Mouse (Mus musculus) heart, embryonic 14.5 days (tissue): Measurements from ENCODE around the gene Gm37240. TPM values are rescaled to one million over a fixed set of nuclear protein-coding genes. Genes with fewer than 3 reads are reported as not detected.

ENCODE experiments used
- ATAC-seq: fragments of 200-750 bp; cut with Nextera tagmentation; 2 replicates; pipeline ENCODE4 v1.8.0; 2017; ENCODE audit warnings: low read depth, moderate TSS enrichment; ENCODE audit not compliant: insufficient number of reproducible peaks, insufficient read depth, low FRiP score
- H3K27ac ChIP-seq, 2 experiments: fragments of 200-500 bp in 1 of 2; fragments of 300-500 bp in 1 of 2; sonication (generic) in 1 of 2; replicated peaks in 1 of 2; 2 replicates each; pipeline ENCODE4 v1.5.1; 2012 to 2014; ENCODE audit warnings: low read depth in 2 of 2, low read length in 2 of 2, control low read depth in 1 of 2, mild to moderate bottlenecking in 1 of 2, mixed read lengths in 1 of 2; ENCODE audit not compliant: control insufficient read depth in 1 of 2, insufficient read depth in 1 of 2
- H3K27me3 ChIP-seq: fragments of 300-500 bp; sonication (generic); 2 replicates; pipeline ENCODE4 v1.6.1; 2014; ENCODE audit warnings: mild to moderate bottlenecking, low read length, control low read depth; ENCODE audit not compliant: control insufficient read depth, insufficient read depth
- H3K36me3 ChIP-seq: fragments of 300-500 bp; sonication (generic); 2 replicates; pipeline ENCODE4 v1.6.1; 2014; ENCODE audit warnings: mild to moderate bottlenecking, control low read depth, low read length, mixed read lengths; ENCODE audit not compliant: control insufficient read depth, insufficient read depth
- H3K4me1 ChIP-seq, 2 experiments: fragments of 200-500 bp in 1 of 2; fragments of 300-500 bp in 1 of 2; sonication (generic) in 1 of 2; 2 replicates each; pipeline ENCODE4 v1.6.1; 2012 to 2014; ENCODE audit warnings: low read length in 2 of 2, control low read depth in 1 of 2, mixed read lengths in 1 of 2; ENCODE audit not compliant: control insufficient read depth in 2 of 2, insufficient read depth in 2 of 2
- H3K4me2 ChIP-seq: fragments of 300-500 bp; sonication (generic); 2 replicates; pipeline ENCODE4 v1.6.1; 2014; ENCODE audit warnings: mild to moderate bottlenecking, low read length
- H3K4me3 ChIP-seq, 2 experiments: fragments of 200-500 bp in 1 of 2; fragments of 300-500 bp in 1 of 2; sonication (generic) in 1 of 2; 2 replicates each; pipeline ENCODE4 v1.5.1; 2012 to 2014; ENCODE audit warnings: low read length in 2 of 2, mild to moderate bottlenecking in 2 of 2, control low read depth in 1 of 2, low read depth in 1 of 2, moderate library complexity in 1 of 2; ENCODE audit not compliant: control insufficient read depth in 1 of 2, insufficient read depth in 1 of 2
- H3K9ac ChIP-seq: fragments of 300-500 bp; sonication (generic); 2 replicates; pipeline ENCODE4 v1.6.1; 2014; ENCODE audit warnings: mild to moderate bottlenecking, low read length
- H3K9me3 ChIP-seq: fragments of 300-500 bp; sonication (generic); 2 replicates; pipeline ENCODE4 v1.6.1; 2016; ENCODE audit warnings: low read length, control low read depth; ENCODE audit not compliant: control insufficient read depth
- WGBS: fragments of 180-500 bp; shearing (Covaris S2); extraction: QIAGEN DNeasy Blood & Tissue Kit; methylation state at CpG from one replicate; pipeline ENCODE4 v1.1.7; 2014; 5-methylcytosine and 5-hydroxymethylcytosine counted together
- polyA plus RNA-seq: library from polyadenylated mRNA; unstranded; fragments of >200 nt; fragmentation: Nextera tagmentation; extraction: Ambion mirVana; gene quantifications from 2 replicates; pipeline ENCODE4 v1.2.1, GENCODE M21; 2014

Gene Gm37240
- polyA plus RNA-seq, 1 experiment from 2014 or later: 12.3 TPM

DNA sequence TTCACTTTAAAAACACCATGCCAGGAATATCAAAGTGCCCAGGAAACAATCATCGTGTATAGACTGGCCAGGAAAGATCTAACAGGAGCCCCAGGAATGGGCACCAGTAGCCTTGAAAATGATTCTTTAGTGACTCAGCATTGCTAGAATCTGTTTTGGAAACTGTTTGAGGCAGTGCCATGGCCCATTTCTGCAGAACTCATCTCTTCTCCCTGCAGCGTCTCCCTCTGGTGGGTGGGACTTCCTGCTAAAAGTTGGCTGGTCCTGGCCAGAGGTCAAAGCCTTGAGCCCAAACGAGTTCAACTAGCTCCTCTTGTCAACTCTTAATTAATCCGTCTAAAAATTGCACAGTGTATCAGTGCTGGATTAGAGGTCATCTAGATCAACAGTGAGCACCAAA is 833.8 kb downstream of the Gm37240 start:
- no peak for ATAC-seq
- no peak overlapping the region for H3K27ac ChIP-seq
- H3K9ac ChIP-seq: no peak overlapping the region
- no peaks in the 10 kb centered on the region for H3K9me3 ChIP-seq
- peaks cover 0 to 6% of the 10 kb centered on the region in 2 experiments; a peak in 3 of 4 replicates for H3K4me1 ChIP-seq
- no peaks in the 10 kb centered on the region for H3K27me3 ChIP-seq
- H3K36me3 ChIP-seq: no peaks in the 10 kb centered on the region
- H3K4me3 ChIP-seq: no peak overlapping the region
- WGBS: 69% methylated on average over 4 of the region's 4 CpGs
- H3K4me2 ChIP-seq: no peak overlapping the region

DNA sequence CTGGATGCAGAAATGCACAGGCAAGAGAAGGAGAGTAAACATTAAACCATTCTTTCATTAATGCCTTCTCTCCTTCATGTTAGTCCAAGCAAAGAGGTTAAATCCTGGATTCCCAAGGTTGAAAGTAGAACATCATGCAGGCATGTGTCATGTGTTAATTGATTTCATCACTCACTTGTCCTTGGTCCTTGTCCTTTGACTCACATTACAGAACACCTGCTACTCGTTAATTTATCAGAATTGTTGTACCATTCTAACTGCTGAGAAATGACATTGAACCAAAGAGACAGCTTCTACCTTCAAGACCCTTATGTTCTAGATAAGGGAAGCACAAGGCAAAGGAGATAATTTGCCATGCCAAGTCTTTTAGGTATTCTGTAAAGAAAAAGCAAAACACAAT is 835.1 kb downstream of the Gm37240 start:
- Histone ChIP-seq H3K9ac (no peak overlapping the region), H3K4me3 (no peak overlapping the region), H3K27ac (no peak overlapping the region), H3K9me3 (no peaks in the 10 kb centered on the region), H3K4me2 (no peak overlapping the region), H3K27me3 (no peaks in the 10 kb centered on the region), H3K36me3 (no peaks in the 10 kb centered on the region), H3K4me1 (peaks cover 0 to 6% of the 10 kb centered on the region in 2 experiments; a peak in 3 of 4 replicates)
- 33% methylated on average over 1 of the region's 1 CpGs for WGBS
- no peak for ATAC-seq

- no peak overlapping the region for H3K4me3 ChIP-seq
- no peak overlapping the region for H3K27ac ChIP-seq
- no peak for ATAC-seq
- H3K9me3 ChIP-seq: no peaks in the 10 kb centered on the region
- no peaks in the 10 kb centered on the region for H3K36me3 ChIP-seq
- peaks cover 0 to 6% of the 10 kb centered on the region in 2 experiments; a peak in 3 of 4 replicates for H3K4me1 ChIP-seq
- 94% methylated on average over 5 of the region's 5 CpGs for WGBS
- no peak overlapping the region for H3K4me2 ChIP-seq
- no peak overlapping the region for H3K9ac ChIP-seq
- H3K27me3 ChIP-seq: no peaks in the 10 kb centered on the region
These were observed 838.7 kb downstream of the Gm37240 start for GRCm38 (mm10) chr3:85048569-85048968.

GRCm38 (mm10) chr3:85043679-85044218 is 843.6 kb downstream of the Gm37240 start:
- WGBS: 88% methylated on average over 8 of the region's 8 CpGs
- Histone ChIP-seq H3K4me3 (no peak overlapping the region), H3K27ac (no peak overlapping the region), H3K36me3 (no peaks in the 10 kb centered on the region), H3K27me3 (no peaks in the 10 kb centered on the region), H3K9ac (no peak overlapping the region), H3K4me2 (no peak overlapping the region), H3K4me1 (no peaks in the 10 kb centered on the region), H3K9me3 (0 out of 2 replicates have a peak, but pooled peaks cover 2% of the 10 kb centered on the region)
- no peak for ATAC-seq

DNA sequence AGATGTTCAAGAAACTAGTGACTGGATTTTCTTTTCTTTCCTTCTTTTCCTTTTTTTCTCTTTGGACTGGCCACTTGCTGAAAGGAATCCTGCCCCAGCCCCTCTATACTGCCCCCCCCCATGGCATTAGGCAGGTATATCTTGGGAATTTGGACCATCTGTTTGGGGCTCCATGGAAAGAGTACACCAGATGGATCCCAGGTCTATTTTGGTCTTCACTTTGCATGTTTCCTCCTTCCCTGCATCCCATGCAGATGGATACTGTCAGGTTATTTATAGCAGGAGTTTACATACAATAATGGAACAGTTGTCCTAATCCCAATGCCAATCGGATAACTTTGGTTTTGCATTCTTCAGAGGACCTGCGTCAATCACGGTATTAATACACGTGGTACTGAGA is 845.2 kb downstream of the Gm37240 start:
- no peak overlapping the region for H3K4me2 ChIP-seq
- H3K4me3 ChIP-seq: no peak overlapping the region
- WGBS: 81% methylated on average over 4 of the region's 4 CpGs
- H3K9me3 ChIP-seq: 0 out of 2 replicates have a peak, but pooled peaks cover 2% of the 10 kb centered on the region
- no peaks in the 10 kb centered on the region for H3K36me3 ChIP-seq
- H3K27me3 ChIP-seq: no peaks in the 10 kb centered on the region
- ATAC-seq: no peak
- H3K27ac ChIP-seq: no peak overlapping the region
- no peak overlapping the region for H3K9ac ChIP-seq
- H3K4me1 ChIP-seq: no peaks in the 10 kb centered on the region

DNA sequence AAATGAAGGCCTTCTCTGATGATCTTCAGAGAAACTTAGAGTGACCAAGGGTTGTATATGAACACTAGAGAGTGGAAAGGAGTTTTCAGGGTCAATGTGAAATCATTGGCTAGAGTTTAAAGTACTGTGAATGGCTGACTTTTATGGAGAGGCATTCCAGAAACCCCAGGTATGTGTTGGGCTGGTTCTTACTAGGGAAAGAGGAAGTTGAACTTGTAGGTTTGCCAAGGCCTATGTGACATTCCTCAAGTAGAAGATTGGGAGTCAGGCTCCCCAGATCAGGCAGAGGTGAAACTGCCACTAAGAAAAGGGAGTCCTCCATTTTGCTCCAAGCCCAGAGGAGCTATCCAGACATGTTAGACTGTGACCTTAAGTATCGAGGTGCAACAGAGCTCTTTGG is 858.2 kb downstream of the Gm37240 start:
- no peak overlapping the region for H3K27ac ChIP-seq
- H3K9me3 ChIP-seq: peaks cover 7% of the 10 kb centered on the region; the same call in 1 of the 2 replicates
- no peaks in the 10 kb centered on the region for H3K4me1 ChIP-seq
- no peak overlapping the region for H3K9ac ChIP-seq
- no peak for ATAC-seq
- H3K36me3 ChIP-seq: no peaks in the 10 kb centered on the region
- no peak overlapping the region for H3K4me3 ChIP-seq
- no peaks in the 10 kb centered on the region for H3K27me3 ChIP-seq
- H3K4me2 ChIP-seq: no peak overlapping the region
- WGBS: 59% methylated on average over 1 of the region's 1 CpGs

DNA sequence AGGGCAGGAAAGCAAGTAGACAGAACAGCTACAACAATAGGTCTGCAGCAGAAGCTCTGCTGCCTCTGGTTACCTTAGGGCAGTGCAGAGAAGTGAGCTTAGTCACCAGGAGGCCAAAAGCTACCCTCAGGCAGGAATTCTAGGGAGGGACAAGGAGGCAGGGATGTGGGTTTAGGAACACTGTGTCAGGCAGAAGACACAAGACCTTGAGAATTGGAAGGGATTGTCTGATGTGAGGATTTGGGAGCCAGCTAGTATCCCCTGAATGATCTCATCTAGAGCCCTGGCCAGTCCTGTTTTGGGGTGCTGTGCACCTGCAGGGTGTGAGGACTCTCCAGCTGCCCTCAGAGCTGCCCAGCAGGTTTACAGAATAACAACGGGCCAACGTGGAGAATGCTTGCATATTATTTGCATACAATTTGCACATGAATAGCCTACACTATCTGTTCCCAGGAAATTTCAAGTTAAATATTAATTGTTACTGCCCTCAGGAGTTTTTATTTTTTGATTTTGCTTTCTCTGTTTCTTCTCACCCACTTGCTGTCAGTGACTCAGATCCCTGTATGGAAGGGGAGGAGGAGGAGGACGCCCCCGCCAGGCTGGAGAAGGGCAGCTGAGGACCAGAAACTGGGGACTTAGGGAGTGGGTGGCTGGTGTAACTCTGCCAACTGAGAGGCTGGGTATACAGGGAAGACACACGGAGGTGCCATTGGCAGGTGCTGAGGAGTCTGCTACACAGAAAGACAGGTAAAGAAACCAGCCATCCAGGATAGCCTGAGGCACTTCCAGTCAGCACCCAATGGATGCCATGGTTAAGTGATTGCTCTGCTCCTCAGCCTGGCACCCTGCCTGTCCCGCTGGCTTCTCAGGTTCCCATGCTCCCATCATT is 862.3 kb downstream of the Gm37240 start:
- no peak for ATAC-seq

More for the DNA sequence above, 862.3 kb downstream of the Gm37240 start:
- Histone ChIP-seq H3K9me3 (no peaks in the 10 kb centered on the region), H3K9ac (no peak overlapping the region), H3K4me2 (no peak overlapping the region), H3K36me3 (no peaks in the 10 kb centered on the region), H3K4me1 (peaks cover 0 to 2% of the 10 kb centered on the region in 2 experiments; a peak in 1 of 4 replicates), H3K4me3 (no peak overlapping the region), H3K27me3 (no peaks in the 10 kb centered on the region), H3K27ac (no peak overlapping the region)
- WGBS: 38% methylated on average over 6 of the region's 6 CpGs
